Mouse (Mus musculus): ENCODE results near the gene Olfr120.
"Not testable (repeated sequence)": the region's sequence is repeated elsewhere in the genome, so short reads cannot be mapped to it uniquely, and the experiment has no call there.

Olfr120 gene

GRCm38 (mm10) chr17:37721508-37721907, at the start of gene Olfr120:
Gene Olfr120, plus strand, starts transcription at chr17:37721808.
- DNase-seq (ENCODE audit: low read depth, low spot score), result no peak

GRCm38 (mm10) chr17:37696264-37696663, 25.3 kb upstream of the Olfr120 start, which contains the start of gene Olfr119:
Gene Olfr119, plus strand, starts transcription at chr17:37696564.
- not testable (repeated sequence) for DNase-seq (ENCODE audit: low read depth, low spot score)

DNA sequence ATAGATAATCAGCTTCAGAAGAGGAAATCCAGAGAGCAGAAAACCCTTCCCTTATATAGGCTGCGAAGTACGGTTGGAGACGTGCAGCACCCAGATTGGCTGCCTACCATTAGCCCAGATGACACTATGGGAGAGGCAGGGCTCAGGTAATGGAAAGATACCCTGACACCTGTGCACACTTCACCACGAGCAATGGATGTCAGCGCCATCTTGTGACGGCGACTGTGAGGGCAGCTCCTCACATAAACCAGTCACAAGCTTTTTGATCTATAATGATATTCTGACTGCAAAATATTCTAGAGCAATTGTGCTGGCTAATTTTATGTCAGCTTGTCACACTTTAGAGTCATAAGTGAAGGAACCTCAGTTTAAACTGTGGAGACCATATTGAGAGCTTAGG, 16.5 kb downstream of the Olfr120 start:
- DNase-seq (ENCODE audit: low read depth, low spot score), result no peak

GRCm38 (mm10) chr17:37768307-37768706, 46.7 kb downstream of the Olfr120 start, which contains the start of gene Olfr122:
Gene Olfr122, plus strand, starts transcription at chr17:37768607.
- DNase-seq (ENCODE audit: low read depth, low spot score), result no peak
